ENCODE assay signal across 8 mouse cellular contexts in the genomic region with DNA sequence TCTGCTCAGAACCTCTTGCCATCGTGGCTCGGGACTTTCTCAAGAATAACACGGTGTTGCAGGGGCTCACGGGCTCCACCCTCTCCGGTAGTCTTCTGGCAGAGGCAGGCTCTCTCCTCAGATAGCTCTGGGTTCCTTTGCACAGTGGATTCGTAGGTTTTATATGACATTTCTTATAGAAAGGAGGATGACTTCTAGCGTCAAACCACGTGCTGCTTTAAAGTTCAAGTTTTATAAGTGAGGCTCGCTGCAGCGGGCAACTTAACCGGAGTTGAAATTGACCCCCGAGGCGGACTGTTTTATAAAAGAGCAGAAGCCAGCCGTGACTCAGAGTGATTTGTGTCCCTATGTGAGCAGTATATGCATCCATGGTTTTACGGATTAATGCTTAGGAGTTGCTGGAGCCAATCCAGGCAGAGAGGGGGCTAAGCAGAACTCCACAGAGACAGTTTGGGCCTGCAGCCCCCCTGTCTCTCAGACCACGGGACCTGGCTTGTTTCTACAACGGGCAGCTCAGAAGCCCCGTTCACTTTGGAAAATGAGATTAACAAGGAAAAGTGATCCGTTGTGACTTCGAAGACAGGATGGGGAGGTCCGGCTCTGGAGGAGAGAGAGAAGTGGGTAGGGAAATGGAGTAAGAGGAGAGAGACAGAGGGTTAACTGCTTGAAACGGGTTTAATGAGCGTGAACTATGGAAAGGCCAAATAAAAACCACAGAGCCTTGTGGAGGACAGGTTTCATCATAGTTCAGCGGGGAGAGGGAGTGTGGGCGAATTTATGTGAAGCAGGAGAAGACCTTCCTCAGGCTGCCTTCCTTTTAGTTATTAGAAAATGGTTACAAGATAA. TPM values are rescaled to one million over a fixed set of nuclear protein-coding genes. Genes with fewer than 3 reads are reported as not detected.
A peak's percentile ranks its signal among the peaks of the same experiment; 100 is the strongest.
DNase-seq lines count a peak whose midpoint lies in the region; ATAC-seq and TF ChIP-seq lines count a peak whose summit lies in the region.
"Had no signal": no experiment of that assay in that cellular context is flagged by ENCODE, and none has a peak within 500 bp of the region (broad histone marks: within the 10 kb centered on the region; RNA-seq: fewer than 3 reads in every experiment).

No protein-coding gene starts in this region.

- TF ChIP-seq RAD21 in MEL (IDR thresholded peaks at IDR 0.05; ENCODE audit: low read depth, low read length): no peak

- no peak overlapping the region for H3K27ac ChIP-seq in heart, embryonic 16.5 days (ENCODE audit: low read length)
- no peak overlapping the region for H3K27ac ChIP-seq in MEL (ENCODE audit: control insufficient read depth, low read depth, low read length)
- H3K27ac ChIP-seq in embryonic facial prominence, embryonic 12.5 days: peak overlapping the region; percentile 43
- no peak overlapping the region for H3K27ac ChIP-seq in midbrain, embryonic 12.5 days (replicated peaks)

- H3K36me3 ChIP-seq in heart, embryonic 16.5 days (ENCODE audit: control insufficient read depth, insufficient read depth): no peaks in the 10 kb centered on the region
- H3K36me3 ChIP-seq in MEL (ENCODE audit: control insufficient read depth in 1 of 2, insufficient read depth in 2 of 2, low read length in 2 of 2): no peaks in the 10 kb centered on the region
- no peaks in the 10 kb centered on the region for H3K36me3 ChIP-seq in embryonic facial prominence, embryonic 12.5 days
- H3K36me3 ChIP-seq in midbrain, embryonic 12.5 days: no peaks in the 10 kb centered on the region

- no peak for TF ChIP-seq POLR2A in MEL (IDR thresholded peaks at IDR 0.05; ENCODE audit: control insufficient read depth in 1 of 2, insufficient read depth in 1 of 2, low read depth in 1 of 2, low read length in 2 of 2, poor library complexity in 1 of 2)

- TF ChIP-seq EP300 in MEL (IDR thresholded peaks at IDR 0.05; ENCODE audit: low read depth in 1 of 2, low read length in 2 of 2): no peak

- no peaks in the 10 kb centered on the region for H3K79me2 ChIP-seq in MEL (ENCODE audit: control insufficient read depth, insufficient read depth, low read length, poor library complexity)

- TF ChIP-seq CTCF in MEL (IDR thresholded peaks at IDR 0.05 in 2 of 3, conservative IDR thresholded peaks at IDR 0.05 in 1 of 3; ENCODE audit: control insufficient read depth in 1 of 3, insufficient read depth in 1 of 3, low read depth in 2 of 3, low read length in 3 of 3, poor library complexity in 1 of 3, severe bottlenecking in 1 of 3): no peak

- H3K4me1 ChIP-seq in heart, embryonic 16.5 days (ENCODE audit: control insufficient read depth, insufficient read depth, low read length): peaks cover 9% of the 10 kb centered on the region
- no peaks in the 10 kb centered on the region for H3K4me1 ChIP-seq in MEL (ENCODE audit: control insufficient read depth in 1 of 2, insufficient read depth in 2 of 2, low read length in 2 of 2)
- H3K4me1 ChIP-seq in embryonic facial prominence, embryonic 12.5 days: peaks cover 23% of the 10 kb centered on the region; the same call in 1 of the 2 replicates
- H3K4me1 ChIP-seq in midbrain, embryonic 12.5 days: peaks cover 30% of the 10 kb centered on the region

- no peak for DNase-seq in heart, postnatal 25 days (ENCODE audit: low spot score)
- no peak for DNase-seq in MEL (ENCODE audit: low read depth, low spot score)
- no peak for DNase-seq in testis, postnatal 10 days (ENCODE audit: low spot score)
- no peak for DNase-seq in left cerebral cortex, adult 8-10 months (ENCODE audit: low spot score in 2 of 2)
- DNase-seq: thymus, adult 2 months had no signal

- ATAC-seq in heart, embryonic 16.5 days (replicated peaks; ENCODE audit: extremely low read depth, insufficient read depth, low FRiP score): no peak
- no peak for ATAC-seq in embryonic facial prominence, embryonic 12.5 days (ENCODE audit: insufficient number of reproducible peaks, insufficient read depth, low FRiP score, low TSS enrichment)
- ATAC-seq in midbrain, embryonic 12.5 days (ENCODE audit: low FRiP score, low read depth): no peak

- no peaks in the 10 kb centered on the region for H3K9me3 ChIP-seq in heart, embryonic 16.5 days (replicated peaks; ENCODE audit: control insufficient read depth, low read length)
- H3K9me3 ChIP-seq in MEL (replicated peaks; ENCODE audit: insufficient read depth, low read length): no peaks in the 10 kb centered on the region
- H3K9me3 ChIP-seq in embryonic facial prominence, embryonic 12.5 days: no peaks in the 10 kb centered on the region
- no peaks in the 10 kb centered on the region for H3K9me3 ChIP-seq in midbrain, embryonic 12.5 days

- H3K9ac ChIP-seq in heart, embryonic 16.5 days (ENCODE audit: low read length): peak overlapping the region; percentile 51; the same call in 1 of the 2 replicates
- H3K9ac ChIP-seq in MEL (ENCODE audit: control insufficient read depth, low read depth, low read length, poor library complexity, severe bottlenecking): peak overlapping the region; percentile 39
- H3K9ac ChIP-seq in embryonic facial prominence, embryonic 12.5 days: no peak overlapping the region
- H3K9ac ChIP-seq in midbrain, embryonic 12.5 days (replicated peaks): no peak overlapping the region

- 55% methylated on average over 25 of the region's 25 CpGs for WGBS in heart, embryonic 16.5 days
- WGBS in embryonic facial prominence, embryonic 12.5 days: 35% methylated on average over 25 of the region's 25 CpGs
- WGBS in midbrain, embryonic 12.5 days: 57% methylated on average over 25 of the region's 25 CpGs

- intact Hi-C loops in heart, postnatal 25 days (cut with DNase I): loop anchor here (1.0 to 10.0 kb wide), 5 partner anchors 124 to 626 kb away; no protein-coding TSS in a partner anchor

- no peaks in the 10 kb centered on the region; the same call in 1 of the 2 replicates for H3K27me3 ChIP-seq in heart, embryonic 16.5 days (ENCODE audit: control insufficient read depth, insufficient read depth, low read length)
- no peaks in the 10 kb centered on the region for H3K27me3 ChIP-seq in MEL (ENCODE audit: control insufficient read depth in 1 of 2, insufficient read depth in 2 of 2, low read length in 2 of 2)
- no peaks in the 10 kb centered on the region for H3K27me3 ChIP-seq in embryonic facial prominence, embryonic 12.5 days
- peaks cover 40% of the 10 kb centered on the region for H3K27me3 ChIP-seq in midbrain, embryonic 12.5 days

- peak overlapping the region; percentile 13 for H3K4me3 ChIP-seq in heart, embryonic 16.5 days (ENCODE audit: low read length)
- H3K4me3 ChIP-seq in MEL (ENCODE audit: control insufficient read depth in 1 of 2, insufficient read depth in 1 of 2, low read depth in 2 of 2, low read length in 2 of 2): peak overlapping the region; percentile 25 to 38
- no peak overlapping the region for H3K4me3 ChIP-seq in embryonic facial prominence, embryonic 12.5 days
- H3K4me3 ChIP-seq in midbrain, embryonic 12.5 days: no peak overlapping the region

- peak overlapping the region; percentile 57 for H3K4me2 ChIP-seq in heart, embryonic 16.5 days (ENCODE audit: low read depth, low read length)
- peak overlapping the region; percentile 14 for H3K4me2 ChIP-seq in embryonic facial prominence, embryonic 12.5 days (replicated peaks)
- peak overlapping the region; percentile 38 for H3K4me2 ChIP-seq in midbrain, embryonic 12.5 days (replicated peaks)

TF ChIP-seq in MEL, 35 proteins besides CTCF, POLR2A, EP300 and RAD21:
- peak; percentile 20; the same call in 1 of the 2 replicates for TF ChIP-seq MAX (IDR thresholded peaks at IDR 0.05; ENCODE audit: low read length)
- TF ChIP-seq ZKSCAN1 (IDR thresholded peaks at IDR 0.05; ENCODE audit: low read depth, low read length): no peak

RNA-seq across cellular contexts. Expression of a gene that starts 4.0 kb away (rescaled TPM):
- 65.1 and 69.0 TPM in 2 replicates for polyA plus RNA-seq in heart, embryonic 16.5 days (2015; fragmentation: Nextera tagmentation; extraction: Ambion mirVana)
- total RNA-seq in heart, postnatal 25 days (2021): 100 to 1,000 TPM; 112 to 149 TPM
- total RNA-seq in MEL (2012; rRNA removed): 0.03 TPM in 1 of 2 replicates, not detected in the other
- polyA plus RNA-seq in MEL (2012; ENCODE audit: insufficient read depth in 1 of 2, insufficient read length in 2 of 2, low read depth in 1 of 2, low replicate concordance in 2 of 2, missing spikeins in 1 of 2): under 1 TPM in 1 of 2 experiments, not detected in 1; 0.03 TPM
- polyA plus RNA-seq in embryonic facial prominence, embryonic 12.5 days (2016; fragmentation: Nextera tagmentation; extraction: Ambion mirVana): 142 and 150 TPM in 2 replicates
- 31.1 and 41.2 TPM in 2 replicates for polyA plus RNA-seq in midbrain, embryonic 12.5 days (2016; fragmentation: Nextera tagmentation; extraction: Ambion mirVana)
- 10 to 100 TPM; 65.8 to 95.2 (median 82.5) TPM for total RNA-seq in left cerebral cortex, adult 8-10 months (2022)

RNA-seq across cellular contexts. Expression of a gene that starts 54.4 kb away (rescaled TPM):
- 43.3 and 58.6 TPM in 2 replicates for polyA plus RNA-seq in heart, embryonic 16.5 days (2015; fragmentation: Nextera tagmentation; extraction: Ambion mirVana)
- not detected for total RNA-seq in heart, postnatal 25 days (2021)
- not detected in 2 replicates for total RNA-seq in MEL (2012; rRNA removed)
- polyA plus RNA-seq in MEL (2012; ENCODE audit: insufficient read depth in 1 of 2, insufficient read length in 2 of 2, low read depth in 1 of 2, low replicate concordance in 2 of 2, missing spikeins in 1 of 2): not detected
- 429 and 434 TPM in 2 replicates for polyA plus RNA-seq in embryonic facial prominence, embryonic 12.5 days (2016; fragmentation: Nextera tagmentation; extraction: Ambion mirVana)
- 548 and 637 TPM in 2 replicates for polyA plus RNA-seq in midbrain, embryonic 12.5 days (2016; fragmentation: Nextera tagmentation; extraction: Ambion mirVana)
- total RNA-seq in left cerebral cortex, adult 8-10 months (2022): 10 to 100 TPM; 49.5 to 63.9 (median 56.1) TPM

Comparison
In these comparisons a context has a peak if more than half of its experiments do, and no peak if none do; other contexts are left out.
1. H3K4me3 ChIP-seq: peak in heart, embryonic 16.5 days (single experiment) and MEL (2 of 2); none in embryonic facial prominence, embryonic 12.5 days (single experiment) and midbrain, embryonic 12.5 days (single experiment).
2. H3K9ac ChIP-seq: peak in heart, embryonic 16.5 days (single experiment) and MEL (single experiment); none in embryonic facial prominence, embryonic 12.5 days (single experiment) and midbrain, embryonic 12.5 days (single experiment).
3. RNA of a gene that starts 4.0 kb away (polyA plus RNA-seq): 142 to 150 TPM in embryonic facial prominence, embryonic 12.5 days, 65.1 to 69.0 TPM in heart, embryonic 16.5 days and 31.1 to 41.2 TPM in midbrain, embryonic 12.5 days; 0.03 TPM in MEL; every median in the first group is over 10 times any median in the second.
4. RNA of a gene that starts 54.4 kb away (polyA plus RNA-seq): 548 to 637 TPM in midbrain, embryonic 12.5 days, 429 to 434 TPM in embryonic facial prominence, embryonic 12.5 days and 43.3 to 58.6 TPM in heart, embryonic 16.5 days; not detected in MEL; every median in the first group is over 10 times any median in the second.
5. Peak in every context shown above with its lines, with median percentiles within 50 percentile points of each other: H3K4me2 ChIP-seq.